Mouse (Mus musculus) stomach, postnatal 0 days (tissue): ENCODE measurements around the gene Tns4.

Source experiments
- CTCF ChIP-seq: IDR thresholded peaks from 2 replicates; pipeline ENCODE4 v1.5.1; 2016; ENCODE audit warnings: antibody characterized with exemption, low read depth, mild to moderate bottlenecking, moderate library complexity
- EP300 ChIP-seq: optimal IDR thresholded peaks from 2 replicates; pipeline ENCODE3; 2016; ENCODE audit warnings: antibody characterized with exemption

GRCm38 (mm10) chr11:99047643-99048042, 41.5 kb downstream of the Tns4 start:
- no peak for TF ChIP-seq CTCF
- TF ChIP-seq EP300, result no peak
